Mouse (Mus musculus) G1E (cell line): Measurements from ENCODE around the gene Slmap.

Source experiments
- CTCF ChIP-seq: IDR thresholded peaks from 2 replicates; pipeline ENCODE4 v1.5.1; 2012; ENCODE audit warnings: low read depth, low read length, inconsistent platforms, mixed read lengths
- GATA1 ChIP-seq: IDR thresholded peaks from 2 replicates; pipeline ENCODE4 v1.6.1; 2012; ENCODE audit warnings: borderline replicate concordance, low read length, inconsistent platforms, mixed read lengths
- GATA2 ChIP-seq: IDR thresholded peaks from 2 replicates; pipeline ENCODE4 v1.6.1; 2012; ENCODE audit warnings: low read depth, low read length, inconsistent platforms, borderline replicate concordance

GRCm38 (mm10) chr14:26517843-26518242, 16.9 kb downstream of the Slmap start:
- TF ChIP-seq CTCF (no peak), GATA1 (no peak), GATA2 (no peak)
